Mouse (Mus musculus): ENCODE data around the gene Ccpg1. TPM values are rescaled to one million over a fixed set of nuclear protein-coding genes. Genes with fewer than 3 reads are reported as not detected.

Ccpg1 gene
- 17.4 and 28.7 TPM in 2 replicates for polyA plus RNA-seq (2014; fragmentation: Nextera tagmentation; extraction: Ambion mirVana)

- peak within 1 kb of the TSS; percentile 57; the same call in 1 of the 2 replicates for H3K27ac ChIP-seq (ENCODE audit: low read depth, low read length)
- no peaks in the 10 kb centered on the region for H3K36me3 ChIP-seq (ENCODE audit: control insufficient read depth, insufficient read depth, low read length)
- no peaks in the 10 kb centered on the region for H3K9me3 ChIP-seq (replicated peaks; ENCODE audit: control insufficient read depth, low read length)
- H3K4me2 ChIP-seq = peak within 1 kb of the TSS; percentile 89
- H3K4me1 ChIP-seq (ENCODE audit: control insufficient read depth, insufficient read depth, low read length) = no peaks in the 10 kb centered on the region; the same call in 1 of the 2 replicates
- H3K9ac ChIP-seq (ENCODE audit: low read depth, low read length) = peak within 1 kb of the TSS; percentile 75
- peak; percentile 99 for ATAC-seq (replicated peaks; ENCODE audit: insufficient number of reproducible peaks, low FRiP score, low TSS enrichment)
- H3K4me3 ChIP-seq (ENCODE audit: low read depth, low read length) = peak within 1 kb of the TSS; percentile 81
- under 1% methylated on average over 82 of the region's 88 CpGs for WGBS (ENCODE audit: insufficient replicate concordance)
- H3K27me3 ChIP-seq (ENCODE audit: control insufficient read depth, insufficient read depth, low read length) = no peaks in the 10 kb centered on the region
Observed at GRCm38 (mm10) chr9:72985250-72986220, at the start of gene Ccpg1, which contains the start of gene Ccpg1os. Gene Ccpg1 (plus strand): TSS chr9:72985429. Gene Ccpg1os (minus strand): TSS chr9:72985382.

GRCm38 (mm10) chr9:72936301-72936700 lies 48.9 kb upstream of the Ccpg1 start:
- H3K27ac ChIP-seq (ENCODE audit: low read depth, low read length) = no peak overlapping the region
- H3K9me3 ChIP-seq (replicated peaks; ENCODE audit: control insufficient read depth, low read length) = no peaks in the 10 kb centered on the region
- H3K36me3 ChIP-seq (ENCODE audit: control insufficient read depth, insufficient read depth, low read length) = no peaks in the 10 kb centered on the region
- no peak for ATAC-seq (replicated peaks; ENCODE audit: insufficient number of reproducible peaks, low FRiP score, low TSS enrichment)
- H3K4me3 ChIP-seq (ENCODE audit: low read depth, low read length) = no peak overlapping the region
- H3K27me3 ChIP-seq (ENCODE audit: control insufficient read depth, insufficient read depth, low read length) = no peaks in the 10 kb centered on the region
- no peaks in the 10 kb centered on the region for H3K4me1 ChIP-seq (ENCODE audit: control insufficient read depth, insufficient read depth, low read length)
- no peak overlapping the region for H3K9ac ChIP-seq (ENCODE audit: low read depth, low read length)
- H3K4me2 ChIP-seq = no peak overlapping the region
- 54% methylated on average over 2 of the region's 2 CpGs for WGBS (ENCODE audit: insufficient replicate concordance)

- no peak overlapping the region for H3K4me2 ChIP-seq
- H3K4me3 ChIP-seq (ENCODE audit: low read depth, low read length) = no peak overlapping the region
- no peak for ATAC-seq (replicated peaks; ENCODE audit: insufficient number of reproducible peaks, low FRiP score, low TSS enrichment)
- H3K27ac ChIP-seq (ENCODE audit: low read depth, low read length) = no peak overlapping the region
- H3K9me3 ChIP-seq (replicated peaks; ENCODE audit: control insufficient read depth, low read length) = no peaks in the 10 kb centered on the region
- H3K36me3 ChIP-seq (ENCODE audit: control insufficient read depth, insufficient read depth, low read length) = peaks cover 3% of the 10 kb centered on the region; the same call in 1 of the 2 replicates
- H3K9ac ChIP-seq (ENCODE audit: low read depth, low read length) = no peak overlapping the region
- WGBS (ENCODE audit: insufficient replicate concordance) = 53% methylated on average over 3 of the region's 3 CpGs
- no peaks in the 10 kb centered on the region for H3K27me3 ChIP-seq (ENCODE audit: control insufficient read depth, insufficient read depth, low read length)
- no peaks in the 10 kb centered on the region for H3K4me1 ChIP-seq (ENCODE audit: control insufficient read depth, insufficient read depth, low read length)
Observed at GRCm38 (mm10) chr9:72943424-72943823, 41.8 kb upstream of the Ccpg1 start.

GRCm38 (mm10) chr9:72944286-72944685 lies 40.9 kb upstream of the Ccpg1 start:
- peaks cover 3% of the 10 kb centered on the region; the same call in 1 of the 2 replicates for H3K36me3 ChIP-seq (ENCODE audit: control insufficient read depth, insufficient read depth, low read length)
- WGBS (ENCODE audit: insufficient replicate concordance) = 80% methylated on average over 13 of the region's 13 CpGs
- H3K4me1 ChIP-seq (ENCODE audit: control insufficient read depth, insufficient read depth, low read length) = no peaks in the 10 kb centered on the region
- no peak overlapping the region for H3K4me2 ChIP-seq
- no peak overlapping the region for H3K9ac ChIP-seq (ENCODE audit: low read depth, low read length)
- no peaks in the 10 kb centered on the region for H3K9me3 ChIP-seq (replicated peaks; ENCODE audit: control insufficient read depth, low read length)
- no peak overlapping the region for H3K27ac ChIP-seq (ENCODE audit: low read depth, low read length)
- ATAC-seq (replicated peaks; ENCODE audit: insufficient number of reproducible peaks, low FRiP score, low TSS enrichment) = no peak
- no peak overlapping the region for H3K4me3 ChIP-seq (ENCODE audit: low read depth, low read length)
- no peaks in the 10 kb centered on the region for H3K27me3 ChIP-seq (ENCODE audit: control insufficient read depth, insufficient read depth, low read length)

GRCm38 (mm10) chr9:72947010-72947409 lies 38.2 kb upstream of the Ccpg1 start:
- Histone ChIP-seq H3K4me1 (ENCODE audit: control insufficient read depth, insufficient read depth, low read length) (no peaks in the 10 kb centered on the region), H3K27me3 (ENCODE audit: control insufficient read depth, insufficient read depth, low read length) (no peaks in the 10 kb centered on the region), H3K9ac (ENCODE audit: low read depth, low read length) (no peak overlapping the region), H3K4me2 (no peak overlapping the region), H3K36me3 (ENCODE audit: control insufficient read depth, insufficient read depth, low read length) (peaks cover 3% of the 10 kb centered on the region; the same call in 1 of the 2 replicates), H3K9me3 (replicated peaks; ENCODE audit: control insufficient read depth, low read length) (no peaks in the 10 kb centered on the region), H3K27ac (ENCODE audit: low read depth, low read length) (no peak overlapping the region), H3K4me3 (ENCODE audit: low read depth, low read length) (no peak overlapping the region)
- no peak for ATAC-seq (replicated peaks; ENCODE audit: insufficient number of reproducible peaks, low FRiP score, low TSS enrichment)
- 84% methylated on average over 1 of the region's 1 CpGs for WGBS (ENCODE audit: insufficient replicate concordance)

- peaks cover 3% of the 10 kb centered on the region; the same call in 1 of the 2 replicates for H3K36me3 ChIP-seq (ENCODE audit: control insufficient read depth, insufficient read depth, low read length)
- no peak overlapping the region for H3K4me3 ChIP-seq (ENCODE audit: low read depth, low read length)
- WGBS (ENCODE audit: insufficient replicate concordance) = 71% methylated on average over 7 of the region's 7 CpGs
- no peaks in the 10 kb centered on the region for H3K9me3 ChIP-seq (replicated peaks; ENCODE audit: control insufficient read depth, low read length)
- no peak overlapping the region for H3K4me2 ChIP-seq
- no peaks in the 10 kb centered on the region for H3K4me1 ChIP-seq (ENCODE audit: control insufficient read depth, insufficient read depth, low read length)
- no peak overlapping the region for H3K27ac ChIP-seq (ENCODE audit: low read depth, low read length)
- no peak overlapping the region for H3K9ac ChIP-seq (ENCODE audit: low read depth, low read length)
- no peak for ATAC-seq (replicated peaks; ENCODE audit: insufficient number of reproducible peaks, low FRiP score, low TSS enrichment)
- no peaks in the 10 kb centered on the region for H3K27me3 ChIP-seq (ENCODE audit: control insufficient read depth, insufficient read depth, low read length)
Observed at GRCm38 (mm10) chr9:72949572-72949971, 35.7 kb upstream of the Ccpg1 start.

GRCm38 (mm10) chr9:72954746-72955145 lies 30.5 kb upstream of the Ccpg1 start:
- Histone ChIP-seq H3K36me3 (ENCODE audit: control insufficient read depth, insufficient read depth, low read length) (no peaks in the 10 kb centered on the region), H3K9me3 (replicated peaks; ENCODE audit: control insufficient read depth, low read length) (no peaks in the 10 kb centered on the region), H3K4me1 (ENCODE audit: control insufficient read depth, insufficient read depth, low read length) (no peaks in the 10 kb centered on the region), H3K27ac (ENCODE audit: low read depth, low read length) (no peak overlapping the region), H3K27me3 (ENCODE audit: control insufficient read depth, insufficient read depth, low read length) (no peaks in the 10 kb centered on the region), H3K4me2 (no peak overlapping the region), H3K4me3 (ENCODE audit: low read depth, low read length) (no peak overlapping the region), H3K9ac (ENCODE audit: low read depth, low read length) (no peak overlapping the region)
- WGBS (ENCODE audit: insufficient replicate concordance) = 41% methylated on average over 2 of the region's 2 CpGs
- ATAC-seq (replicated peaks; ENCODE audit: insufficient number of reproducible peaks, low FRiP score, low TSS enrichment) = no peak

- no peak overlapping the region for H3K4me3 ChIP-seq (ENCODE audit: low read depth, low read length)
- no peaks in the 10 kb centered on the region for H3K9me3 ChIP-seq (replicated peaks; ENCODE audit: control insufficient read depth, low read length)
- H3K4me1 ChIP-seq (ENCODE audit: control insufficient read depth, insufficient read depth, low read length) = no peaks in the 10 kb centered on the region
- WGBS (ENCODE audit: insufficient replicate concordance) = 23% methylated on average over 1 of the region's 1 CpGs
- H3K27ac ChIP-seq (ENCODE audit: low read depth, low read length) = no peak overlapping the region
- H3K9ac ChIP-seq (ENCODE audit: low read depth, low read length) = no peak overlapping the region
- H3K4me2 ChIP-seq = no peak overlapping the region
- no peak for ATAC-seq (replicated peaks; ENCODE audit: insufficient number of reproducible peaks, low FRiP score, low TSS enrichment)
- no peaks in the 10 kb centered on the region for H3K27me3 ChIP-seq (ENCODE audit: control insufficient read depth, insufficient read depth, low read length)
- H3K36me3 ChIP-seq (ENCODE audit: control insufficient read depth, insufficient read depth, low read length) = no peaks in the 10 kb centered on the region
Observed at GRCm38 (mm10) chr9:72955546-72955945, 29.7 kb upstream of the Ccpg1 start.

All from heart, embryonic 11.5 days (tissue).